ENCODE assay signal across 12 mouse cellular contexts in the genomic region with DNA sequence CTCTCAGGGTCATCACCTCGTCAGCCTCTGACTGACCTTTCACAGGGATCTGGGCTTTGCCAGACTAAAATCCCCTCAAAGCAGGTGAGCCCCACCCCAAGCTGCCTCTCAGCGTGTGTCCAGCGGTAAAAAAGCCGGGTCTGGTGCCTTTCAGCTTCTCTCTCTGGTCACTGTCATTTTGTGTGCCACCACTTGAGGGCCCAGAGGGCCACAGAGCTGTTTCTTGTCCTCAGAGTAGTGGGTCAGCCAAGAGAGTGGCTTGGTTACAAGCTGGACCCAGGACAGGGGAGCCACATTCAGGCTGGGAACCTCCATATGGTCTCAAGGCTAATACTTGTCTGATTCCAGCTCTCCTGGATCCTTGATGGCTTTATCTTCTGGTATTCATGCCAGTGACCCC.
DNase-seq lines count a peak whose midpoint lies in the region; ATAC-seq and TF ChIP-seq lines count a peak whose summit lies in the region.
"Had no signal": no experiment of that assay in that cellular context is flagged by ENCODE, and none has a peak within 500 bp of the region (broad histone marks: within the 10 kb centered on the region; RNA-seq: fewer than 3 reads in every experiment).

No protein-coding gene starts in this region.

- DNase-seq in cerebellum, adult 2 months: peak in 1 of 2 experiments; percentile 18
- DNase-seq in heart, postnatal 0 days (ENCODE audit: low spot score): no peak
- DNase-seq in heart, postnatal 25 days (ENCODE audit: low spot score): no peak
- peak; percentile 46 for DNase-seq in retina, postnatal 1 day
- DNase-seq in retina, embryonic 14.5 days (ENCODE audit: low spot score): no peak
- DNase-seq in skeletal muscle tissue, adult 2 months (ENCODE audit: low read depth, low spot score): peak; percentile 1
- DNase-seq in spleen, postnatal 14 days (ENCODE audit: low spot score in 2 of 2): no peak
- DNase-seq: liver, embryonic 13.5 days; right cerebral cortex, postnatal 25 days had no signal

- no peaks in the 10 kb centered on the region for H3K9me3 ChIP-seq in heart, postnatal 0 days (replicated peaks; ENCODE audit: control insufficient read depth, low read length)
- H3K9me3 ChIP-seq: heart, embryonic 13.5 days; liver, embryonic 13.5 days had no signal

- H3K27me3 ChIP-seq in cerebellum, adult 2 months (ENCODE audit: control insufficient read depth, insufficient read depth, low read length): peaks cover 1% of the 10 kb centered on the region; the same call in 1 of the 2 replicates
- H3K27me3 ChIP-seq in heart, postnatal 0 days (ENCODE audit: control insufficient read depth, insufficient read depth, low read length): peaks cover 76% of the 10 kb centered on the region

- no peaks in the 10 kb centered on the region for H3K36me3 ChIP-seq in heart, postnatal 0 days (replicated peaks; ENCODE audit: control insufficient read depth, insufficient read depth, low read length)
- H3K36me3 ChIP-seq: heart, embryonic 13.5 days; liver, embryonic 13.5 days had no signal

- H3K4me1 ChIP-seq in cerebellum, adult 2 months (ENCODE audit: control insufficient read depth, insufficient read depth, low read length): no peaks in the 10 kb centered on the region
- H3K4me1 ChIP-seq in heart, postnatal 0 days (ENCODE audit: control insufficient read depth, insufficient read depth): no peaks in the 10 kb centered on the region
- H3K4me1 ChIP-seq: heart, embryonic 13.5 days; liver, embryonic 13.5 days; megakaryocyte, embryonic 14.5 days had no signal

- H3K27ac ChIP-seq in cerebellum, adult 2 months (ENCODE audit: insufficient read depth, low read length): no peak overlapping the region
- no peak overlapping the region for H3K27ac ChIP-seq in heart, postnatal 0 days (ENCODE audit: low read depth)
- H3K27ac ChIP-seq: heart, embryonic 13.5 days; liver, embryonic 13.5 days had no signal

- TF ChIP-seq CTCF in cerebellum, adult 2 months (IDR thresholded peaks at IDR 0.05; ENCODE audit: borderline replicate concordance, insufficient read depth, low read depth, low read length): peak; percentile 21; the same call in 1 of the 2 replicates
- TF ChIP-seq CTCF in heart, postnatal 0 days (IDR thresholded peaks at IDR 0.05; ENCODE audit: low read depth): peak; percentile 11; the same call in 1 of the 2 replicates

- 2% methylated on average over 4 of the region's 4 CpGs for whole genome bisulfite sequencing in cerebellum, adult 2 months
- 6% methylated on average over 4 of the region's 4 CpGs for WGBS in heart, postnatal 0 days

- no peak overlapping the region for H3K4me3 ChIP-seq in cerebellum, adult 2 months (replicated peaks; ENCODE audit: insufficient read depth, low read depth, low read length)
- no peak overlapping the region for H3K4me3 ChIP-seq in heart, postnatal 0 days (ENCODE audit: low read depth, low read length)
- H3K4me3 ChIP-seq: heart, embryonic 13.5 days; liver, embryonic 13.5 days; megakaryocyte, embryonic 14.5 days had no signal

- no peak overlapping the region for H3K9ac ChIP-seq in heart, postnatal 0 days (replicated peaks; ENCODE audit: low read depth, low read length)
- H3K9ac ChIP-seq: heart, embryonic 13.5 days; liver, embryonic 13.5 days had no signal

- H3K4me2 ChIP-seq in heart, postnatal 0 days (ENCODE audit: low read depth, low read length): no peak overlapping the region
- H3K4me2 ChIP-seq: heart, embryonic 13.5 days; liver, embryonic 13.5 days had no signal

- no peak for TF ChIP-seq POLR2A in cerebellum, adult 2 months (IDR thresholded peaks at IDR 0.05; ENCODE audit: borderline replicate concordance, insufficient read depth, low read length)

- intact Hi-C loops in heart, postnatal 25 days (cut with DNase I): loop anchor here (2.0 kb wide), 1 partner anchor 237 kb away; no protein-coding TSS in a partner anchor

- ATAC-seq in cerebellum, adult (ENCODE audit: insufficient number of reproducible peaks, low FRiP score, low TSS enrichment): no peak
- ATAC-seq in heart, postnatal 0 days (ENCODE audit: insufficient read depth, low read depth): no peak

- no peak for TF ChIP-seq EP300 in heart, postnatal 0 days (IDR thresholded peaks at IDR 0.05; ENCODE audit: low read depth)

Comparison
In these comparisons a context has a peak if more than half of its experiments do, and no peak if none do; other contexts are left out.
1. DNase-seq: peak in retina, postnatal 1 day (single experiment) and skeletal muscle tissue, adult 2 months (single experiment); none in heart, postnatal 0 days (single experiment), heart, postnatal 25 days (single experiment), retina, embryonic 14.5 days (single experiment) and spleen, postnatal 14 days (0 of 2).